Mouse (Mus musculus) bone marrow macrophage, adult 2 months (primary cell): ENCODE data around the gene Fgfr2. TPM values are rescaled to one million over a fixed set of nuclear protein-coding genes. Genes with fewer than 3 reads are reported as not detected.

ENCODE experiments used
- H3K27ac ChIP-seq: 2 replicates; pipeline ENCODE4 v1.5.1; 2012; ENCODE audit warnings: low read depth, low read length; ENCODE audit not compliant: insufficient read depth
- H3K4me1 ChIP-seq: 2 replicates; pipeline ENCODE4 v1.6.1; 2012; ENCODE audit warnings: low read length; ENCODE audit not compliant: control insufficient read depth, insufficient read depth
- H3K4me3 ChIP-seq: 2 replicates; pipeline ENCODE4 v1.5.1; 2012; ENCODE audit warnings: mild to moderate bottlenecking, low read length, moderate library complexity; ENCODE audit not compliant: insufficient read depth
- CTCF ChIP-seq: IDR thresholded peaks from 2 replicates; pipeline ENCODE4 v1.5.1; 2012; ENCODE audit warnings: low read depth, mild to moderate bottlenecking, low read length, moderate library complexity
- POLR2A ChIP-seq: IDR thresholded peaks from 2 replicates; pipeline ENCODE4 v1.6.1; 2012; ENCODE audit warnings: mild to moderate bottlenecking, low read depth, low read length, borderline replicate concordance
- polyA plus RNA-seq: library from polyadenylated mRNA; stranded (reverse); fragments of >200 nt; gene quantifications from 2 replicates; pipeline ENCODE4 v1.2.4, GENCODE M21; 2012; ENCODE audit not compliant: missing spikeins, insufficient read depth, insufficient read length

Fgfr2 gene
- polyA plus RNA-seq, 1 experiment, result 0.27 TPM

DNA sequence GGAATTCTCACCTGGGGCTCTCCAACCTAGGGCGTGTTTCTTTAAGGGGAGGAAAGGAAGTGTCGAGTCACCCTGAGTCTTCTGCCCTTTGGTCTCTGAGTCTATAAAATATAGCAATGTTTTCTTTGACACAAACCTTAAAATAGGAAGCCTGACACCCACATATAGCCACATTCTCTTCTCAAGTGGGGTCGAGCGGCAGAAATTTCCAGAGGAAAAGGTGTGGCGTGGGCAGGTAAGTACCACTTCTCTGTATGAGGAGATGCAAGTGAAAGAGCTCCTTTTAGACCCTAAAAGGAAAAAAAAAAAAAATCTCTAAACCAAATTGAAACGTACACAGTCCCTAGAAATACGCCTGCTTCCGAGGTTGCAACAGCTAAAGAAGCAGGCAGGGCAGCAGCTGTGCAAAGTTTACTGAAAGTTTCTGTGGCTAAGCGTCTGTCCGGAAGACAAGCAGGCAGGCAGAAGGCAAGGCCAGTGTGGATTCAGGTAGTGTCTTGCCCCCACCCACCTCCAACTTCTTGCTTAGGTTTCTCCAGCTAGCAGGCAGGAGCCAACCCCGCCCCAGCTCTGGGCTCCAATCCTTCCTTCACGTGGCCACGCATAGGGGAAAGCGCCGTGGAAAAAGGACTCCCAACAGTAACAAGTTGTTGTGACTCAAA, 2477.7 kb downstream of the Fgfr2 start:
- Histone ChIP-seq H3K4me3 (peak overlapping the region; percentile 87), H3K4me1 (peaks cover 26% of the 10 kb centered on the region), H3K27ac (no peak overlapping the region; the same call in 1 of the 2 replicates)
- TF ChIP-seq CTCF (no peak), POLR2A (no peak)

DNA sequence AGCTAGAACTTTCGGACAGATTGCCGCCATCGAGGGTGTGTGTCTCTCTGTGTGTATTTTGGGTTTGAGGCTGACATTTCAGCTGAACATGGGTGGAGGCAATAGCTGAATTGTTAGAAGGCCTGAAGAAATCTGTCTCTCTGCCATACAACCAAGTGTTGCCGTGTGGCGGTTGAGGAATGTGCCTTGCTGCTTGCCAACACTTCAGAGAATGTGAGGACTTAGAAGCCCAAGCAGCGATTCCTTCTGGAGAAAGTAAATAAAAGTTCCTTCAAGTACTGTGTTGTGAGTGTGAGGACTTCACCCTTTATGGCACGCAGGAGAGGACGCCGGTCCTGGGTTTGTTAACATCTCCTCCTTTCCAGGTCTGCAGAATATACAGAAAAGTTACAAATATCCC, 2482.5 kb downstream of the Fgfr2 start:
- Histone ChIP-seq H3K4me1 (peaks cover 8% of the 10 kb centered on the region), H3K4me3 (no peak overlapping the region), H3K27ac (no peak overlapping the region)
- TF ChIP-seq POLR2A (no peak), CTCF (no peak)

DNA sequence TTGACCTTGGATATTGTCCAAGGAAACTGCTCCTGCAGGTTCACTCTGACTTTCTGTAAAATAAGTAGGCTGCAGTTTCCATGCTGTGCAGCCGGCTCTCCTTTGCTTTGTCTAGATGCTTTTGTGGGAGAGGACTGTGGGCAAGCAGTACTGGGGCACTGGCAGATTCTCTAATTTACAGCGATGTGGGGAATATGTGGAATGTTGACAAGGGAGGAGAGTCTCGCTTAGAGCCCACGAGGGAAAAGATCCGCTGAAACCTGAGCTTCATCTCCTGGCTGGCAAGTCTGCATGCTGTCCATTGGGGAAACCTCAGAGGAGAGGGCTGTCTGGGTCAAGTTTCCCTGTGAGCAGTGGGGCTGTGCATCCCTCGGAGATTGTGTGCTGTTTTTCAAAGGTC, 2485.3 kb downstream of the Fgfr2 start:
- Histone ChIP-seq H3K4me3 (no peak overlapping the region), H3K27ac (no peak overlapping the region), H3K4me1 (peaks cover 6% of the 10 kb centered on the region)
- no peak for TF ChIP-seq POLR2A
- no peak for TF ChIP-seq CTCF

DNA sequence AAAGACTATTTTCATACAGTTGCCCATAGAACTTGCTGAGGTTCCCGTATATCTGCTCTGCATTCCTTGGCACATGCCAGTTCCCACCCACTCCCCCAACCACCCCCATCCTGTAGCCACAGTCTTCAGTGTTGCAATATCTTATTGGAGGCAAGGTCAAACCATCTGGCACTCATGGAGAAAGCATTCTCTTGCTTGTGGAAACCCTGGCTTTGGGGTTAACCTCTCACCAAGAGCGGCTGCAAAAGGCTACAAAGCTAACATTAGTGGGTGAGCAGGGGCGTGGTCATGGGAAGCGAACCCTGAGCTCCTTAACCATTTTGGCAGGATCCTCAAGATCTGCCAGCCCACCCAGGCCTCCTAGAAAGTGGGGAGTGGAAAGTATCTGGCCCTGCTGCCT, 2486.2 kb downstream of the Fgfr2 start:
- TF ChIP-seq CTCF, result no peak
- no peak for TF ChIP-seq POLR2A
- H3K27ac ChIP-seq, result no peak overlapping the region
- no peak overlapping the region for H3K4me3 ChIP-seq
- H3K4me1 ChIP-seq, result peaks cover 9% of the 10 kb centered on the region

DNA sequence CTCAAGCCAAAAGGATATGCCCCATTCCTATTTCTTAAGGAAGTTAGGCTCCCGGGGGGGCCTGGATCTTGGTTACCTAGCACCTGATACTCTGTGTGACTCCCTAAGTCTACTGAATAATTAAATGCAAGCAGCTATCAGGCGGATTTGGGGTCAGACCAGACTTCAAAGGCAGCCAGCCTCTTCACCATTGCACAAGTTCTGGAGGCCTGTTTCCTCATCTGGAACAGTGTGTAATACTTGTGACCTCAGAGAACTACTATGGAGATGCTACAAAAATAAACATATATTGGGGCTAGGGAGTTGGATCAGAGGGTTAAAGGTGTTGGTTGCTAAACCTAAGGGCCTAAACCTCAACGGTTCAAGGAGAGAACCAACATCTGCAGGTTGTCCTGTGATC, 2486.9 kb downstream of the Fgfr2 start:
- no peak overlapping the region for H3K4me3 ChIP-seq
- H3K27ac ChIP-seq, result no peak overlapping the region
- H3K4me1 ChIP-seq, result peaks cover 10% of the 10 kb centered on the region
- no peak for TF ChIP-seq POLR2A
- TF ChIP-seq CTCF, result no peak

DNA sequence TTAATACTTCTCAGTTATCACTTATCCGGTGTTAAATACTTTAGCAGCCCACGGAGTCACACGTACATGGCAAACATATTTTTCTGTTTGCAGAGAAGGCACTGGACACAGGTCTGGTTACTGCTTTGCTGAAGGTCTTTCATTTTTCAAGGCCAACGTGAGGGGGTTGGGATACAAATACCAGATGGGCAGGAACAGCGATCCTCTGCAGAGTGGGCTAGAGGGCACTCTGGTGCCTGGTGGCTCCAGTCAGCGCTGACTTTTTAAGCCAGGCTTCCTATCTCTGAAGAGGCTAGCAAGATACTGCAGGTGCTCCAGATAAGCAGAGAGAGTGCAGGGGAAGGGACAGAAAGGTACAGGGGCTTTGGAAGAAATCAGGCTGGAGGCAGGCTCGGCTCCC, 2487.9 kb downstream of the Fgfr2 start:
- Histone ChIP-seq H3K4me1 (peaks cover 13% of the 10 kb centered on the region), H3K4me3 (no peak overlapping the region), H3K27ac (no peak overlapping the region)
- no peak for TF ChIP-seq CTCF
- no peak for TF ChIP-seq POLR2A

DNA sequence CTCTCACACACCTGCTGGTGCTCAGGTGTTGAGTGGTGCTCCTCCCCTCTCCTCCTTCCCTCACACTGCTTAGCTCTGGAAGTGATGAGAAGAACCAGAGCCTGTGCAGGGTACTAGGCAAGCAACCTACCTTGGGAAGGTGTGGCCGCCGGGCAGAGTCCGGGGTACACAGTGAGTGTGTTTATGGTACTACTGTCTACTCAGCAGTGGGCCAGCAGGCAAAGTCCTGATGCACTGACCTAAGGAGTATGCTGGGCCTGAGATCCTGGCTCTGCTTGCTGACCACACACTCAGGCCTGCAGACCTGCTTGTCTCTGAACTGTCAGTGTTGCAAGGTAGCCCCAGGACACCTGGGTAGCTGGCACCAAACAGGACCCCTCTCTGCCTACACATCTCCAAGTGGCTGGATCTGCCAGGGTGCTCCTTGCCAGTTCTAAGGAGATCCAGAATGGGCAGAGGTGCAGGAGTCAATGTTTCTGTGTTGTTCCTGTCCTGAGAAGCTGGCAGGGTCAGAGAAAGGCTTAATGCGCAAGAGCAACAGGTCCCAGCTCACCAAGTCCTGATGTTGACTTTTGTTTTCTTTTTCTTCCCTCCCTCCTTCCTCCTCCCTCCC, 2488.8 kb downstream of the Fgfr2 start:
- H3K4me1 ChIP-seq, result peaks cover 15% of the 10 kb centered on the region
- no peak overlapping the region for H3K4me3 ChIP-seq
- no peak overlapping the region for H3K27ac ChIP-seq
- TF ChIP-seq CTCF (no peak), POLR2A (no peak)

DNA sequence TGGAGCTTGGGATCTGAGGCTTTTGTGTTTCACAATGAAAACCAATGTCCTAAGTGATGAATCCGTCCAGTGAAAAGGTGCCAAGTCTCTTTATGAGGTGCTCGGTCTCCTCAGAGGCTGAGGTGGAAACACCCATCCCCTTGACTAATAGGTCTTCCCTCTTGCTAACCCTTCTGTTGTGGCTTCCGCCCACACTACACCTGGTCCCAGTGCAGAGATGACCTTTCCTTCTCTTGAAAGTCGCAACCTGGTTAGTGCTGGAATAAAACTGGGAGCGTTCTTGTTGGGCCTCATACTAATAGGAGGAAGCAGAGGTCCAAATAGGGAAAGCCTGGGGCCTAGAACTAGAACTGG, 2490.8 kb downstream of the Fgfr2 start:
- H3K4me3 ChIP-seq, result no peak overlapping the region
- peaks cover 23% of the 10 kb centered on the region for H3K4me1 ChIP-seq
- TF ChIP-seq CTCF, result no peak
- no peak overlapping the region for H3K27ac ChIP-seq

DNA sequence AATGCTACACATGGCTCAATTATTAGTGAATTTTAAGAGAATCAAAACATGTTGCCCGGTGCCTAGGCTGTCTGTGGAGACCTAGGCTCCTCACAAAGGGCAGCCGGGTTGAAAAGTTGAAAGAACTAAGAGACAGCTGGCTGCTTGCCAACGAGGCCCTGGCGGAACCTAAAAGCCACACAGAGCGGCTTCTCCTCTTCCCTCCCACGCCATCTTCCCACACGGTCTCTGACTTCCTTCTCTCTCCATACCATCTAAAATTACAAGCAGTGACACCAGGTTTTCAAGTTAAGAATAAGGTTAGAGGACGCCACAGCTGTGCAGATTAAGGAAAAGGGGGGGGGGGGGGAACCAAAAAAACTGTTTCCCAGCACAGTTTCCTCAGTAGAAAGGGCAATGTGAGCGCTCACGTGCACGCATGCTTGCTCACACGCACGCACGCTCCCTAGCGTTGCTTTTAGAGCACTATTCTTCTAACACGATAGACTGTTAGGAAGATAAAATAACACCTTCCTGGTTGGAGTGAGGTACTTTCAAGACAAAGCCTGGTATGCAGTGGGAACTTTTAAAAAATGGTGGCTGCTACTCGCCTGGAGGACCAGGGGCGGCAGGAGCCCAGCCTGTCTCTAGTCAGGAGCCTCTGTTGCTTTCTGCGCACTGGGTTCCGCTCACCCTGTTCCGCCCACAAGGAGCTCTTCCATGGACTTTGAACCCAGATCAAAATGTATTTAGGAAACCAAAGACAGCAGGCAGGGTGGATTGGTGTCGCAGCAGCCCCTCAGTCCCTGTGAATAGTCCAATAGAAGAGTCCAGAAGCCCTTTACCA, 2491.4 kb downstream of the Fgfr2 start:
- no peak for TF ChIP-seq POLR2A
- TF ChIP-seq CTCF, result no peak
- H3K27ac ChIP-seq, result no peak overlapping the region
- H3K4me3 ChIP-seq, result no peak overlapping the region

DNA sequence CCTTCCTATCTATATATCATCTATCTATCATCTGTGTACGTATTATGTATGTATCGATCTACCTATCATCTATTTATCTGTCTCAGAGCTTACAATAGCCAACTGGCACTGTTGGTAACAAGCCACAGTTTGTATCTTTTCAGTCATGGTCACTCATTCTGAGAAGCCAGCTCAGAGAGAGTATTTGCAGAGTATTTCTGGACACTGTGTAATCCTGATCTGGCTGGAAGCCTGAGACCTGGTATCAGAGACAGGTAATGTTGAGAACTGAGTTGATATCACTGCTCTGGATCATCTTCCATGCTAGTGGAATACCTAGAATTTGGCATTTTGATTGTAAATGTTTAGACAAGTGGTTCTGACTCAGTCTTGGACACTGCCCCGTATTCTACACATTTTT, 2492.2 kb downstream of the Fgfr2 start:
- Histone ChIP-seq H3K4me3 (no peak overlapping the region), H3K27ac (no peak overlapping the region), H3K4me1 (peaks cover 21% of the 10 kb centered on the region)
- TF ChIP-seq POLR2A (no peak), CTCF (no peak)

More for the DNA sequence above, 2491.4 kb downstream of the Fgfr2 start:
- H3K4me1 ChIP-seq, result peaks cover 23% of the 10 kb centered on the region
